Mouse (Mus musculus): ENCODE measurements around the gene Znrd1. TPM values are rescaled to one million over a fixed set of nuclear protein-coding genes. Genes with fewer than 3 reads are reported as not detected.

The Znrd1 gene
- total and polyA plus RNA-seq, 2 experiments, result 13.7 to 14.8 TPM

DNA sequence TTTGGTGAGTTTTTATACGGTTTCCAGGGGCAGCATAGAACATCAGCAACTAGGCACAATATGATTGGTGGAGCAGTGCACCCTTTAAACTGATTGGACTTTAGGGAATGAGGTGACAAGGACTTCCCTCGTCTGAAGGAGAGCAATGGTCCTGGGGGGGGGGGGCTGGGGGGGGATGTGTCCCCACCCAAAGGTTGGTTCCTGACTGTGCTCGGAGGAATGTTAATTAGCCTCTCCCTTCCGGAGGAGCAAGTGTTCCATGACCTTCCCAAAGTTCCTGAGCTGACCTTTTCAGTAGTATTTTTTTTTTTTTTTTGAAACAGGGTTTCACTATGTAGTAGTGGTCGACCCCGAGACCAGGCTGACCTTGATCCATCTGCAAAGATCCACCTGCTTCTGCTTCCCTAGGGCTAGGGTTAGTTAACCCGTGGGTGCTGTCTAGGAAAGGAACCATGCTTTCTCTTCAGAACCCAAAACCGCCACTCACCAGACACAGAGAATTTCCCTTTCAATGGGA lies 15.0 kb upstream of the Znrd1 start:
- H3K79me2 ChIP-seq (ENCODE audit: control insufficient read depth, insufficient read depth, low read length), result no peaks in the 10 kb centered on the region
- no peak for DNase-seq (ENCODE audit: extremely low read depth, low read depth, low spot score)
- no peak overlapping the region for H3K4me3 ChIP-seq (ENCODE audit: insufficient read depth, low read depth, low read length)
- no peaks in the 10 kb centered on the region for H3K36me3 ChIP-seq (ENCODE audit: control insufficient read depth, insufficient read depth, low read length)
- H3K9ac ChIP-seq (ENCODE audit: low read depth, low read length), result no peak overlapping the region
- 75% methylated on average over 8 of the region's 8 CpGs for WGBS
- H3K27me3 ChIP-seq (ENCODE audit: control insufficient read depth, insufficient read depth, low read length), result no peaks in the 10 kb centered on the region
- H3K4me1 ChIP-seq (ENCODE audit: control insufficient read depth, insufficient read depth, low read length), result no peaks in the 10 kb centered on the region
- TF ChIP-seq CTCF (IDR thresholded peaks at IDR 0.05; ENCODE audit: low read depth, low read length), result no peak
- TF ChIP-seq POLR2A (IDR thresholded peaks at IDR 0.05; ENCODE audit: extremely low read depth, insufficient read depth, low read length), result no peak
- H3K27ac ChIP-seq (replicated peaks; ENCODE audit: insufficient read depth, low read depth, low read length), result no peak overlapping the region

DNA sequence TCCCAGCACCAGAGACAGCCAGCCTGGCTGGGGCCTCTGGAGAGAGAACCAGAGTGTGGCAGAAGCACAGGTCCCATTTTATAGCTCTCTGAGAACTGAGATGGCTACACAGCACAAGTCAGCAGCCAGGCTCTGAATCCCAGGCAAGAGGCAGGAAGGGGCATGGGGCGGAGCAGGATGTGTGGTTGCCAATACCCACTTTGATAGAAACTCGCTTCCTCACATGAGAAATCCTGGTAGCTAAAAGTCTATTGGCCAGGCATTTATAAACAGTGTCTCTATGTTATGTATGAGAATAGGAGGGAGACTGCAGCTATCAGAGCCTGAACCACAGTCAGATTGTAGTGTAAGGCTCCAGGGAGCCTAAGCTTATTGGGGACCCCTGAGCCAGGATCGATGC lies 14.4 kb upstream of the Znrd1 start:
- H3K4me1 ChIP-seq (ENCODE audit: control insufficient read depth, insufficient read depth, low read length), result no peaks in the 10 kb centered on the region
- H3K36me3 ChIP-seq (ENCODE audit: control insufficient read depth, insufficient read depth, low read length), result no peaks in the 10 kb centered on the region
- TF ChIP-seq POLR2A (IDR thresholded peaks at IDR 0.05; ENCODE audit: extremely low read depth, insufficient read depth, low read length), result no peak
- TF ChIP-seq CTCF (IDR thresholded peaks at IDR 0.05; ENCODE audit: low read depth, low read length), result no peak
- DNase-seq (ENCODE audit: extremely low read depth, low read depth, low spot score), result no peak
- 77% methylated on average over 3 of the region's 3 CpGs for WGBS
- no peaks in the 10 kb centered on the region for H3K79me2 ChIP-seq (ENCODE audit: control insufficient read depth, insufficient read depth, low read length)
- H3K27ac ChIP-seq (replicated peaks; ENCODE audit: insufficient read depth, low read depth, low read length), result no peak overlapping the region
- no peak overlapping the region for H3K4me3 ChIP-seq (ENCODE audit: insufficient read depth, low read depth, low read length)
- H3K9ac ChIP-seq (ENCODE audit: low read depth, low read length), result no peak overlapping the region
- no peaks in the 10 kb centered on the region for H3K27me3 ChIP-seq (ENCODE audit: control insufficient read depth, insufficient read depth, low read length)

- TF ChIP-seq CTCF (IDR thresholded peaks at IDR 0.05; ENCODE audit: low read depth, low read length), result no peak
- no peak for TF ChIP-seq POLR2A (IDR thresholded peaks at IDR 0.05; ENCODE audit: extremely low read depth, insufficient read depth, low read length)
- DNase-seq (ENCODE audit: extremely low read depth, low read depth, low spot score), result no peak
- Histone ChIP-seq H3K27me3 (ENCODE audit: control insufficient read depth, insufficient read depth, low read length) (no peaks in the 10 kb centered on the region), H3K79me2 (ENCODE audit: control insufficient read depth, insufficient read depth, low read length) (no peaks in the 10 kb centered on the region), H3K4me3 (ENCODE audit: insufficient read depth, low read depth, low read length) (no peak overlapping the region), H3K36me3 (ENCODE audit: control insufficient read depth, insufficient read depth, low read length) (no peaks in the 10 kb centered on the region), H3K9ac (ENCODE audit: low read depth, low read length) (no peak overlapping the region), H3K27ac (replicated peaks; ENCODE audit: insufficient read depth, low read depth, low read length) (no peak overlapping the region), H3K4me1 (ENCODE audit: control insufficient read depth, insufficient read depth, low read length) (no peaks in the 10 kb centered on the region)
- WGBS, result 92% methylated on average over 6 of the region's 6 CpGs
These were observed 13.0 kb upstream of the Znrd1 start for GRCm38 (mm10) chr17:36971172-36971850.

DNA sequence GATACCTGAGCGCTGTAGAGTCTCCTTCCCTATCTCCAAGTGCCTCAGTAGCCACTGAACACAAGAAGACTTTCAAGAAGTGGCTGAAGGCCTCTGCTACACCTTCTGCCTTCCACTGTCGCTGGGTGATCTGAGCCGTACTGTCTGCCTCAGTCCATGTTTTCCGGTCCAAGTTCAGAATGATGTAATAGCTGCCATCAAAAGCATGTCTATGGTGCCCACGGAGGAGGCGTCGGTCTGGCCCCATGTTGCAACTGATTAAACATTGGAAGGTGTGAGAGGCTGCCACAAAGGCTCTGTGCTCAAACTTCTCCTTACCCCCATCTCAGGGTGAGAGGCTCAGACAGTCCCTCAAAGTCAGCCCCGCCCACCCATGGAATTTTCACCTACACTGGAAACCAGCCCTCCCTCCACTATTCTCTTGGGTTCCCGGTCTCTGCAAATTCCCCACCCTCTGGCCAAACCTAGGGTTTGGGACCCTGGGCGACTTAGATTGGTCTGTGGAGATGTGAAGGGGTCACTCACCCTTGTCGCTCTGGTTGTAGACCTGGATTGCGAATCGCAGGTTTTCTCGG lies 12.0 kb upstream of the Znrd1 start:
- WGBS, result 59% methylated on average over 14 of the region's 14 CpGs
- Histone ChIP-seq H3K27ac (replicated peaks; ENCODE audit: insufficient read depth, low read depth, low read length) (no peak overlapping the region), H3K36me3 (ENCODE audit: control insufficient read depth, insufficient read depth, low read length) (peaks cover 2% of the 10 kb centered on the region; the same call in 1 of the 2 replicates), H3K4me1 (ENCODE audit: control insufficient read depth, insufficient read depth, low read length) (no peaks in the 10 kb centered on the region), H3K9ac (ENCODE audit: low read depth, low read length) (no peak overlapping the region), H3K4me3 (ENCODE audit: insufficient read depth, low read depth, low read length) (no peak overlapping the region), H3K79me2 (ENCODE audit: control insufficient read depth, insufficient read depth, low read length) (no peaks in the 10 kb centered on the region), H3K27me3 (ENCODE audit: control insufficient read depth, insufficient read depth, low read length) (no peaks in the 10 kb centered on the region)
- peak; percentile 67 for DNase-seq (ENCODE audit: extremely low read depth, low read depth, low spot score)
- TF ChIP-seq CTCF (IDR thresholded peaks at IDR 0.05; ENCODE audit: low read depth, low read length) (no peak), POLR2A (IDR thresholded peaks at IDR 0.05; ENCODE audit: extremely low read depth, insufficient read depth, low read length) (no peak)

DNA sequence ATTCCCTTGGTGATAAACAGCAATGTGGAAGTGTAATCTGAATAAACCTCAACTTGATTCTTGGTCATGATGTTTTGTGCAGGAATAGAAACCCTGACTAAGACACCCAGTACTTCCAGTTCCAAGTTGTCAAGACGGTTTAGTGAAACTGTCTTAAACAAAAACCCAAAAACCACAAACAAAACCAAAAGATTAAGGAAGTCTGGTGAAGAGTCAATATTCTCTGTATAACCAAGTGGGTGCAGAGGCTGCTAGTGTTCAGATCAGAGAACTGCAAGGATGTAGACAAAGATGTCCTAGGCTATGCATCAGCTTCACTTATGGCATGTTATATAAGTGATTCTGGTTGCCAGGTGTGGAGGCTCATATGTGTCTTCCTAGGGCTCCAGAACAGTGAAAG lies 8.5 kb upstream of the Znrd1 start:
- TF ChIP-seq CTCF (IDR thresholded peaks at IDR 0.05; ENCODE audit: low read depth, low read length) (no peak), POLR2A (IDR thresholded peaks at IDR 0.05; ENCODE audit: extremely low read depth, insufficient read depth, low read length) (no peak)
- Histone ChIP-seq H3K4me1 (ENCODE audit: control insufficient read depth, insufficient read depth, low read length) (no peaks in the 10 kb centered on the region), H3K27me3 (ENCODE audit: control insufficient read depth, insufficient read depth, low read length) (no peaks in the 10 kb centered on the region), H3K27ac (replicated peaks; ENCODE audit: insufficient read depth, low read depth, low read length) (no peak overlapping the region), H3K79me2 (ENCODE audit: control insufficient read depth, insufficient read depth, low read length) (no peaks in the 10 kb centered on the region), H3K4me3 (ENCODE audit: insufficient read depth, low read depth, low read length) (no peak overlapping the region), H3K36me3 (ENCODE audit: control insufficient read depth, insufficient read depth, low read length) (peaks cover 14% of the 10 kb centered on the region), H3K9ac (ENCODE audit: low read depth, low read length) (no peak overlapping the region)
- WGBS, result 90% methylated on average over 1 of the region's 1 CpGs
- DNase-seq (ENCODE audit: extremely low read depth, low read depth, low spot score), result peak; percentile 7

- H3K9ac ChIP-seq (ENCODE audit: low read depth, low read length), result no peak overlapping the region
- WGBS, result 70% methylated on average over 1 of the region's 1 CpGs
- DNase-seq (ENCODE audit: extremely low read depth, low read depth, low spot score), result peak; percentile 5
- TF ChIP-seq POLR2A (IDR thresholded peaks at IDR 0.05; ENCODE audit: extremely low read depth, insufficient read depth, low read length) (no peak), CTCF (IDR thresholded peaks at IDR 0.05; ENCODE audit: low read depth, low read length) (no peak)
- H3K79me2 ChIP-seq (ENCODE audit: control insufficient read depth, insufficient read depth, low read length), result no peaks in the 10 kb centered on the region; the same call in 1 of the 2 replicates
- H3K36me3 ChIP-seq (ENCODE audit: control insufficient read depth, insufficient read depth, low read length), result peaks cover 20% of the 10 kb centered on the region
- H3K4me1 ChIP-seq (ENCODE audit: control insufficient read depth, insufficient read depth, low read length), result peaks cover 8% of the 10 kb centered on the region
- H3K4me3 ChIP-seq (ENCODE audit: insufficient read depth, low read depth, low read length), result no peak overlapping the region
- H3K27me3 ChIP-seq (ENCODE audit: control insufficient read depth, insufficient read depth, low read length), result no peaks in the 10 kb centered on the region
- no peak overlapping the region for H3K27ac ChIP-seq (replicated peaks; ENCODE audit: insufficient read depth, low read depth, low read length)
These were observed 2.8 kb upstream of the Znrd1 start for GRCm38 (mm10) chr17:36961125-36961524.
